Mouse (Mus musculus) G1E (cell line): ENCODE measurements at regions not wholly inside any gene's neighbourhood (a gene's known extent, or its start where the extent isn't known, plus 50 kb on each side); places are given as distances from the start of the nearest gene placed in this dataset.

Experiments used
- ATAC-seq: 2 replicates; pipeline ENCODE4 v1.8.0; 2016; ENCODE audit warnings: mild to moderate bottlenecking; ENCODE audit not compliant: insufficient number of reproducible peaks, poor library complexity, low FRiP score, severe bottlenecking; ENCODE audit errors: extremely low read depth
- DNase-seq: peaks from one replicate; pipeline ENCODE4 v3.0.0; 2012; ENCODE audit warnings: low spot score
- H3K27me3 ChIP-seq: 2 replicates; pipeline ENCODE4 v1.6.1; 2012; ENCODE audit warnings: mild to moderate bottlenecking, low read length, inconsistent platforms; ENCODE audit not compliant: insufficient read depth
- H3K36me3 ChIP-seq: replicated peaks from 2 replicates; pipeline ENCODE3; 2012; ENCODE audit warnings: mild to moderate bottlenecking, inconsistent platforms
- H3K4me1 ChIP-seq: 2 replicates; pipeline ENCODE4 v1.6.1; 2012; ENCODE audit warnings: low read depth, low read length, inconsistent platforms, mixed read lengths; ENCODE audit not compliant: insufficient read depth
- H3K4me3 ChIP-seq: 2 replicates; pipeline ENCODE4 v1.5.1; 2012; ENCODE audit warnings: low read depth, mild to moderate bottlenecking, inconsistent platforms, low read length, moderate library complexity, mixed read lengths
- H3K9me3 ChIP-seq: replicated peaks from 2 replicates; pipeline ENCODE4 v1.6.1; 2012; ENCODE audit warnings: inconsistent platforms
- CTCF ChIP-seq: IDR thresholded peaks from 2 replicates; pipeline ENCODE4 v1.5.1; 2012; ENCODE audit warnings: low read depth, low read length, inconsistent platforms, mixed read lengths
- GATA1 ChIP-seq: IDR thresholded peaks from 2 replicates; pipeline ENCODE4 v1.6.1; 2012; ENCODE audit warnings: borderline replicate concordance, low read length, inconsistent platforms, mixed read lengths
- GATA2 ChIP-seq: IDR thresholded peaks from 2 replicates; pipeline ENCODE4 v1.6.1; 2012; ENCODE audit warnings: low read depth, low read length, inconsistent platforms, borderline replicate concordance
- POLR2AphosphoS5 ChIP-seq: IDR thresholded peaks from 2 replicates; pipeline ENCODE4 v1.6.1; 2012; ENCODE audit warnings: low read depth, low read length, inconsistent platforms; ENCODE audit not compliant: insufficient replicate concordance
- TAL1 ChIP-seq: conservative IDR thresholded peaks from 2 replicates; pipeline ENCODE4 v1.6.1; 2012; ENCODE audit warnings: low read depth, low read length, inconsistent platforms, mixed read lengths

DNA sequence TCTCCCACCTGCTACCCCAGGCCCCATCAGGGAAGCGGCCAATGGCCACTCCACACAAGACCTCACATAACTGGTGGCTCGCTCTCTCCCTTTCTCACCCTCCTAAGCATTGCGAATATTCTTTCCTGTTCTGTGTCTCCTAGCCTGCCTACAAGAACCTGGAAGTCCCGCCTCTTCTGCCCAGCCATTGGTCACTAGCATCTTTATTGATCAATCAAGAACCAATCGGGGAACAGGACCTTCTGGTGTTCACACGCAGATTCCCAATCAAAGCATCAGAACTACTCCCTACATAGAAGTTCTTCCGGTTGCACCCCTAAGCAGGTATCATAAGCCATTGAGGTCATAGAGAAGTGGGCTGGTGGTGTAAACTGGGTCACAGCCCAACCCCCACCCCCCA, 148.5 kb downstream of the Tbc1d30 start:
- Histone ChIP-seq H3K9me3 (peaks cover 62% of the 10 kb centered on the region), H3K4me3 (no peak overlapping the region), H3K4me1 (no peaks in the 10 kb centered on the region), H3K27me3 (no peaks in the 10 kb centered on the region), H3K36me3 (no peaks in the 10 kb centered on the region)
- no peak for DNase-seq
- no peak for ATAC-seq
- TF ChIP-seq TAL1 (no peak), GATA1 (no peak), GATA2 (no peak), CTCF (no peak), POLR2AphosphoS5 (no peak)

DNA sequence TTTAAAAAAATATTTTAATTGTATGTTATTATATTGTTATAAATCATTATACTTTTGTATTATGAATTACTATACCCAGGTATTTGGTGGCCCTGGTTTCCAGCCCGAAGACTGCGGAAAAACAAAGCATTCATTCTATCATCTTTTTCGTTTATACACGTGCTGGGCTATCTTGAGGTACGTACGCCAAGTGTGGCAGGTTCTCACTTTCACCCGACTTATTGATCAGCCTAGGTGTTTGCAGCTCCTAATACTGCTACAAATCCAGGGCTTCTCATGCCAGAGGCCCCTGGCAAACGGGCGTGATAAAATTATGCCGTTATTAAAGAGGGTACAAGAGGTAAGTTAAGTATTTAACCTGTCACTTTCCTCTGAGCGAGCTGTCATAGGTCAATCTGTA, 145.5 kb downstream of the Tbc1d30 start:
- no peaks in the 10 kb centered on the region for H3K27me3 ChIP-seq
- no peak for TF ChIP-seq CTCF
- H3K4me1 ChIP-seq: no peaks in the 10 kb centered on the region
- H3K9me3 ChIP-seq: peaks cover 46% of the 10 kb centered on the region
- no peak for DNase-seq
- no peak overlapping the region for H3K4me3 ChIP-seq
- H3K36me3 ChIP-seq: no peaks in the 10 kb centered on the region
- ATAC-seq: no peak

DNA sequence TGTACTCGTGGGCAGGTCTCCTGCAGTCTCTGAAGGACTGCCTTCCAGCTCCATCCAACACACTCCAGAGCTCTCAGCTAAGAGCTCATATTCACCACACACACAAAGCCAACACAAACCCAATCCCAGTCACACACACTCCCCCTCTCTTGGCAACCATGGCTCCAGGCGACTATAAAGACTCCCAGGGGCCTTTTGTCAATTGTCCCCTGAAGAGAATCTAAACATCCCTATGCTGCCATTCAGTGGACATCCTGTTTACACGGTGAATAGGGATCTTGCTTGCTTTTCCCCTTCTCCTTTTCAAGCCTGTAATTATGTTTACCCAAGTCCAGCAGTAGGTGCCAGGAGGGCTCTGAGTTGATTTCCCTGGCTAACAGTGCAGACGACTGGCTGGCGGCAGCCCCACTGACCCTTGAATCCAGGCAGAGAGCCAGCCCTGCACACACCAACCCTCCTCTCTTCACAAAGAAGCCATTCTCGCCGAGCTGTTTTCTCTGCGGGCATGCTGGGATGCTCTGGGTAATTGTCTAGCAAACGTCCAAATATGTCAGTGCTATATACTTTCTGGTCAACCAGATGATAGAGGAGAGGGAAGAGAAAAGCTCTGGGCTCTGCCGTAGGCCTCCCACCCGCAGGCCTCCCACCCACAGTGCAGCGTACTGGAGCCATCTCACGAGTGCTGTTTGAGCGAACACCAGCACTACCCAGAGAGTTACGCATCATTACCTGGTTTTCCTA, 144.9 kb downstream of the Tbc1d30 start:
- TF ChIP-seq GATA2 (no peak), TAL1 (no peak), GATA1 (no peak), CTCF (no peak), POLR2AphosphoS5 (no peak)
- Histone ChIP-seq H3K36me3 (no peaks in the 10 kb centered on the region), H3K9me3 (peaks cover 45% of the 10 kb centered on the region), H3K27me3 (no peaks in the 10 kb centered on the region), H3K4me3 (no peak overlapping the region), H3K4me1 (no peaks in the 10 kb centered on the region)
- DNase-seq (no peak), ATAC-seq (no peak)

DNA sequence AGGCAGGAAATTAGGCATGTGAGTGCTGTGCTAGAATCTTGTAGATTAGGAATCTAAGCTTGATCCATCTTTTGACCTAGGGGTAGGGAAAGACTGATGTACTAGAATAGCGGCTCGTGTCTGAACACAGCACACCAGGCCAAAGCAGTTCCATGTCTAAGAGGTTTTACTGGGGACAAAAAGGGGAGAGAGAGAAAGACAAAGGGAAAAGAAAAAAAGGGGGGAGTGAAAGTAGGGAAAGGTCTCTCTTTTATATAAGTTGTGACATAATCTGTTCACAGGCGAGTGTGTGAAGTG, 144.4 kb downstream of the Tbc1d30 start:
- no peaks in the 10 kb centered on the region for H3K36me3 ChIP-seq
- no peaks in the 10 kb centered on the region for H3K4me1 ChIP-seq
- no peak overlapping the region for H3K4me3 ChIP-seq
- ATAC-seq: no peak
- H3K9me3 ChIP-seq: peaks cover 45% of the 10 kb centered on the region
- no peaks in the 10 kb centered on the region for H3K27me3 ChIP-seq
- no peak for TF ChIP-seq POLR2AphosphoS5
- no peak for TF ChIP-seq TAL1
- TF ChIP-seq GATA2: no peak
- no peak for TF ChIP-seq CTCF
- TF ChIP-seq GATA1: no peak
- no peak for DNase-seq
